Comparison of ENCODE assay signal across 25 mouse cellular contexts in genomic region chr8:91865361-91865760, GRCm38 (mm10).
A peak's percentile ranks its signal among the peaks of the same experiment; 100 is the strongest.
DNase-seq lines count a peak whose midpoint lies in the region; ATAC-seq and TF ChIP-seq lines count a peak whose summit lies in the region.
"Had no signal": no experiment of that assay in that cellular context is flagged by ENCODE, and none has a peak within 500 bp of the region (broad histone marks: within the 10 kb centered on the region; RNA-seq: fewer than 3 reads in every experiment).

No protein-coding gene starts in this region.

- DNase-seq in hindbrain, embryonic 10.5 days (ENCODE audit: low spot score) = peak; percentile 10
- peak; percentile 51 for DNase-seq in midbrain, embryonic 14.5 days
- DNase-seq in heart, postnatal 10 days = no peak
- DNase-seq: adrenal gland, postnatal 36 days; B cell, adult 2 months; cerebellum, adult 2 months; cerebellum, postnatal 36 days; gastrocnemius, postnatal 14 days; heart, adult 18-20 months; heart, postnatal 4 days; kidney, postnatal 4 days; layer of hippocampus, adult 9-11 months; left cerebral cortex, postnatal 4 days; lung, adult 2 months; spleen, adult 18-20 months; thymus, adult 18-20 months had no signal

- peaks cover 83% of the 10 kb centered on the region for H3K27me3 ChIP-seq in hindbrain, embryonic 10.5 days (ENCODE audit: insufficient read depth, poor library complexity, severe bottlenecking)
- peaks cover 15% of the 10 kb centered on the region; the same call in 1 of the 2 replicates for H3K27me3 ChIP-seq in hindbrain, embryonic 16.5 days (replicated peaks; ENCODE audit: control insufficient read depth, insufficient read depth, low read length)
- H3K27me3 ChIP-seq in neural tube, embryonic 12.5 days (replicated peaks) = peaks cover 28% of the 10 kb centered on the region
- peaks cover 50% of the 10 kb centered on the region for H3K27me3 ChIP-seq in neural tube, embryonic 15.5 days (replicated peaks)
- H3K27me3 ChIP-seq in midbrain, embryonic 14.5 days (ENCODE audit: control insufficient read depth, insufficient read depth, low read length) = 0 out of 2 replicates have a peak, but pooled peaks cover 3% of the 10 kb centered on the region
- peaks cover 13% of the 10 kb centered on the region; the same call in 1 of the 2 replicates for H3K27me3 ChIP-seq in intestine, postnatal 0 days (replicated peaks; ENCODE audit: control insufficient read depth, insufficient read depth, low read length)

- no peaks in the 10 kb centered on the region for H3K36me3 ChIP-seq in hindbrain, embryonic 10.5 days
- no peaks in the 10 kb centered on the region for H3K36me3 ChIP-seq in hindbrain, embryonic 16.5 days (ENCODE audit: control insufficient read depth, insufficient read depth, low read length)
- H3K36me3 ChIP-seq in neural tube, embryonic 12.5 days = no peaks in the 10 kb centered on the region
- H3K36me3 ChIP-seq in neural tube, embryonic 15.5 days = no peaks in the 10 kb centered on the region
- no peaks in the 10 kb centered on the region for H3K36me3 ChIP-seq in midbrain, embryonic 14.5 days (ENCODE audit: control insufficient read depth, insufficient read depth, low read length)
- no peaks in the 10 kb centered on the region for H3K36me3 ChIP-seq in intestine, postnatal 0 days (ENCODE audit: control insufficient read depth, insufficient read depth)
- H3K36me3 ChIP-seq: embryonic facial prominence, embryonic 13.5 days; heart, embryonic 13.5 days; liver, embryonic 12.5 days; stomach, embryonic 15.5 days had no signal

- WGBS in hindbrain, embryonic 10.5 days = 19% methylated on average over 10 of the region's 10 CpGs
- 16% methylated on average over 10 of the region's 10 CpGs for WGBS in hindbrain, embryonic 16.5 days
- 4% methylated on average over 10 of the region's 10 CpGs for WGBS in neural tube, embryonic 12.5 days
- 7% methylated on average over 10 of the region's 10 CpGs for WGBS in neural tube, embryonic 15.5 days
- 12% methylated on average over 10 of the region's 10 CpGs for WGBS in midbrain, embryonic 14.5 days
- WGBS in intestine, postnatal 0 days = 38% methylated on average over 10 of the region's 10 CpGs

- no peak overlapping the region for H3K4me3 ChIP-seq in hindbrain, embryonic 10.5 days
- H3K4me3 ChIP-seq in hindbrain, embryonic 16.5 days (ENCODE audit: low read length) = no peak overlapping the region
- no peak overlapping the region for H3K4me3 ChIP-seq in neural tube, embryonic 12.5 days
- no peak overlapping the region for H3K4me3 ChIP-seq in neural tube, embryonic 15.5 days (replicated peaks)
- no peak overlapping the region for H3K4me3 ChIP-seq in midbrain, embryonic 14.5 days (replicated peaks; ENCODE audit: low read depth, low read length)
- no peak overlapping the region for H3K4me3 ChIP-seq in intestine, postnatal 0 days (ENCODE audit: low read depth, low read length)
- H3K4me3 ChIP-seq: embryonic facial prominence, embryonic 13.5 days; heart, embryonic 13.5 days; left cerebral cortex, adult 2 months; liver, embryonic 12.5 days; stomach, embryonic 15.5 days had no signal

- no peak overlapping the region for H3K4me2 ChIP-seq in hindbrain, embryonic 16.5 days (ENCODE audit: low read length)
- no peak overlapping the region for H3K4me2 ChIP-seq in neural tube, embryonic 12.5 days (replicated peaks)
- H3K4me2 ChIP-seq in neural tube, embryonic 15.5 days = no peak overlapping the region
- H3K4me2 ChIP-seq in midbrain, embryonic 14.5 days (ENCODE audit: low read length) = no peak overlapping the region
- no peak overlapping the region for H3K4me2 ChIP-seq in intestine, postnatal 0 days (replicated peaks; ENCODE audit: low read depth)
- H3K4me2 ChIP-seq: embryonic facial prominence, embryonic 13.5 days; heart, embryonic 13.5 days; liver, embryonic 12.5 days; stomach, embryonic 15.5 days had no signal

- no peak for TF ChIP-seq CTCF in intestine, postnatal 0 days (IDR thresholded peaks at IDR 0.05; ENCODE audit: low read depth)

- ATAC-seq in hindbrain, embryonic 16.5 days = no peak
- ATAC-seq in neural tube, embryonic 12.5 days (ENCODE audit: low FRiP score, low read depth) = peak; percentile 25; the same call in 1 of the 2 replicates
- no peak for ATAC-seq in neural tube, embryonic 15.5 days (ENCODE audit: low FRiP score)
- no peak for ATAC-seq in midbrain, embryonic 14.5 days (ENCODE audit: low FRiP score, low TSS enrichment)
- no peak for ATAC-seq in intestine, postnatal 0 days
- ATAC-seq: liver, embryonic 12.5 days had no signal

- H3K4me1 ChIP-seq in hindbrain, embryonic 10.5 days (replicated peaks) = peaks cover 40% of the 10 kb centered on the region
- no peaks in the 10 kb centered on the region for H3K4me1 ChIP-seq in hindbrain, embryonic 16.5 days (ENCODE audit: control insufficient read depth, insufficient read depth, low read depth, low read length)
- H3K4me1 ChIP-seq in neural tube, embryonic 12.5 days = peaks cover 21% of the 10 kb centered on the region
- peaks cover 10% of the 10 kb centered on the region; the same call in 1 of the 2 replicates for H3K4me1 ChIP-seq in neural tube, embryonic 15.5 days
- H3K4me1 ChIP-seq in midbrain, embryonic 14.5 days (ENCODE audit: control insufficient read depth, insufficient read depth, low read length) = peaks cover 21% of the 10 kb centered on the region
- H3K4me1 ChIP-seq in intestine, postnatal 0 days (replicated peaks; ENCODE audit: control insufficient read depth, insufficient read depth, low read length) = no peaks in the 10 kb centered on the region
- H3K4me1 ChIP-seq: stomach, embryonic 15.5 days had no signal

- H3K9me3 ChIP-seq in hindbrain, embryonic 10.5 days = no peaks in the 10 kb centered on the region
- H3K9me3 ChIP-seq in hindbrain, embryonic 16.5 days (ENCODE audit: control insufficient read depth, low read length) = no peaks in the 10 kb centered on the region
- H3K9me3 ChIP-seq in neural tube, embryonic 12.5 days = no peaks in the 10 kb centered on the region
- no peaks in the 10 kb centered on the region for H3K9me3 ChIP-seq in neural tube, embryonic 15.5 days (replicated peaks)
- H3K9me3 ChIP-seq in midbrain, embryonic 14.5 days (ENCODE audit: control insufficient read depth, low read length) = no peaks in the 10 kb centered on the region
- H3K9me3 ChIP-seq in intestine, postnatal 0 days (ENCODE audit: control insufficient read depth) = no peaks in the 10 kb centered on the region
- H3K9me3 ChIP-seq: embryonic facial prominence, embryonic 13.5 days; heart, embryonic 13.5 days; liver, embryonic 12.5 days; stomach, embryonic 15.5 days had no signal

- no peak overlapping the region for H3K9ac ChIP-seq in hindbrain, embryonic 16.5 days (ENCODE audit: low read depth, low read length)
- H3K9ac ChIP-seq in neural tube, embryonic 12.5 days = no peak overlapping the region
- no peak overlapping the region for H3K9ac ChIP-seq in neural tube, embryonic 15.5 days (replicated peaks)
- no peak overlapping the region for H3K9ac ChIP-seq in midbrain, embryonic 14.5 days (replicated peaks; ENCODE audit: low read length)
- no peak overlapping the region for H3K9ac ChIP-seq in intestine, postnatal 0 days (ENCODE audit: low read depth, low read length)
- H3K9ac ChIP-seq: embryonic facial prominence, embryonic 13.5 days; heart, embryonic 13.5 days; liver, embryonic 12.5 days; stomach, embryonic 15.5 days had no signal

- H3K27ac ChIP-seq in hindbrain, embryonic 10.5 days = peak overlapping the region; percentile 57
- no peak overlapping the region for H3K27ac ChIP-seq in hindbrain, embryonic 16.5 days (ENCODE audit: low read depth, low read length)
- H3K27ac ChIP-seq in neural tube, embryonic 12.5 days = no peak overlapping the region
- no peak overlapping the region for H3K27ac ChIP-seq in neural tube, embryonic 15.5 days (replicated peaks)
- peak overlapping the region; percentile 32 for H3K27ac ChIP-seq in midbrain, embryonic 14.5 days (replicated peaks; ENCODE audit: low read depth, low read length)
- no peak overlapping the region for H3K27ac ChIP-seq in intestine, postnatal 0 days (ENCODE audit: low read depth, low read length)
- H3K27ac ChIP-seq: embryonic facial prominence, embryonic 13.5 days; heart, embryonic 13.5 days; left cerebral cortex, adult 2 months; liver, embryonic 12.5 days; stomach, embryonic 15.5 days had no signal

- intact Hi-C loops in heart, postnatal 10 days (cut with DNase I) = no loop called here

Comparison
In these comparisons a context has a peak if more than half of its experiments do, and no peak if none do; other contexts are left out.
1. H3K27ac ChIP-seq: peak in hindbrain, embryonic 10.5 days (single experiment) and midbrain, embryonic 14.5 days (single experiment); none in hindbrain, embryonic 16.5 days (single experiment), neural tube, embryonic 12.5 days (single experiment), neural tube, embryonic 15.5 days (single experiment) and intestine, postnatal 0 days (single experiment).
2. DNase-seq: peak in hindbrain, embryonic 10.5 days (single experiment) and midbrain, embryonic 14.5 days (single experiment); none in heart, postnatal 10 days (0 of 2).